Mouse (Mus musculus) testis, adult 2 months (tissue): ENCODE data around the gene Rpl21. TPM values are rescaled to one million over a fixed set of nuclear protein-coding genes. Genes with fewer than 3 reads are reported as not detected.

ENCODE experiments used
- H3K27ac ChIP-seq: fragments of 200-500 bp; 2 replicates; pipeline ENCODE4 v1.5.1; 2012; ENCODE audit warnings: low read depth, low read length; ENCODE audit not compliant: control insufficient read depth, insufficient read depth
- H3K27me3 ChIP-seq: fragments of 200-500 bp; 2 replicates; pipeline ENCODE4 v1.6.1; 2012; ENCODE audit warnings: mild to moderate bottlenecking, low read length, moderate library complexity; ENCODE audit not compliant: control insufficient read depth, insufficient read depth
- H3K36me3 ChIP-seq: fragments of 200-500 bp; 2 replicates; pipeline ENCODE4 v1.6.1; 2012; ENCODE audit warnings: mild to moderate bottlenecking, low read length; ENCODE audit not compliant: control insufficient read depth, insufficient read depth
- H3K4me1 ChIP-seq: fragments of 200-500 bp; 2 replicates; pipeline ENCODE4 v1.6.1; 2012; ENCODE audit warnings: low read length; ENCODE audit not compliant: control insufficient read depth, insufficient read depth
- H3K4me3 ChIP-seq: fragments of 200-500 bp; 2 replicates; pipeline ENCODE4 v1.5.1; 2012; ENCODE audit warnings: low read depth, mild to moderate bottlenecking, low read length, moderate library complexity, mixed read lengths; ENCODE audit not compliant: control insufficient read depth
- CTCF ChIP-seq: fragments of 200-500 bp; IDR thresholded peaks from 2 replicates; pipeline ENCODE4 v1.5.1; 2012; ENCODE audit warnings: low read depth, mild to moderate bottlenecking, inconsistent platforms, low read length, moderate library complexity; ENCODE audit not compliant: control insufficient read depth, insufficient read depth, insufficient replicate concordance
- POLR2A ChIP-seq: fragments of 200-500 bp; IDR thresholded peaks from 2 replicates; pipeline ENCODE4 v1.6.1; 2012; ENCODE audit warnings: low read depth, mild to moderate bottlenecking, inconsistent platforms, low read length, moderate library complexity; ENCODE audit not compliant: control insufficient read depth
- polyA plus RNA-seq: library from polyadenylated mRNA; depleted of rRNA; stranded (reverse); fragments of >200 nt; gene quantifications from 2 replicates; pipeline ENCODE4 v1.2.3, GENCODE M21; 2012

The Rpl21 gene
- polyA plus RNA-seq, 1 experiment, result 58.3 TPM

- peak overlapping the region; percentile 98 for H3K4me3 ChIP-seq
- peaks cover 2% of the 10 kb centered on the region for H3K4me1 ChIP-seq
- TF ChIP-seq CTCF (no peak), POLR2A (no peak)
- no peaks in the 10 kb centered on the region for H3K27me3 ChIP-seq
- peaks cover 2% of the 10 kb centered on the region for H3K36me3 ChIP-seq
- peak overlapping the region; percentile 98 for H3K27ac ChIP-seq
Measured at GRCm38 (mm10) chr5:146832435-146832768, 288 bp upstream of the Rpl21 start.

DNA sequence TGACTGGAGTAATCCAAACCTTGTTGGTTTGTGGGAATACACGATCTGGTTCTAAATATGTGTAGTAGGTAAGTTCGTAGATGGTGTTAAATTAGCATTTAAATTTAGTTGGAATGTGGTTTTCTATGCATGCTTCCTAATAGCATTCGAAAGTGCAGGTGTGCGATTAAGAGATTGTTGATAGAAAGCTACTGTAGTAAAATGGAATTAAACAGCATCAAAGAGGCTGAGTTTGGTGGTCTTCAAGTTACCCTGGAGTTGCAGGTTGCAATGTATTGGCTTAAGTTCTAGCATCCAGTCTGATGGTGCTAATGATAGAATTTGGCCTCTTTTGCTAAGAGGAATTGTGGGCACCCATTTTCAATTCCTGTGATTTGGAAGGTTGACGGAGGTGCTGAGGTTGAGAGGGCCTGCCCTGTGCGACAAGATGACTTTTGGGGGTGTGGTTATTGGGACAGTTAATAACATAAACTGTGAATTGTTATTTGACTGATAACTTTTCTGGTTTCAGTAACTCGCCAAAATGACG, 1.0 kb downstream of the Rpl21 start:
- TF ChIP-seq CTCF (no peak), POLR2A (no peak)
- H3K4me3 ChIP-seq, result peak overlapping the region; percentile 98
- peak overlapping the region; percentile 98 for H3K27ac ChIP-seq
- H3K36me3 ChIP-seq, result peaks cover 2% of the 10 kb centered on the region
- peaks cover 2% of the 10 kb centered on the region for H3K4me1 ChIP-seq
- H3K27me3 ChIP-seq, result no peaks in the 10 kb centered on the region

DNA sequence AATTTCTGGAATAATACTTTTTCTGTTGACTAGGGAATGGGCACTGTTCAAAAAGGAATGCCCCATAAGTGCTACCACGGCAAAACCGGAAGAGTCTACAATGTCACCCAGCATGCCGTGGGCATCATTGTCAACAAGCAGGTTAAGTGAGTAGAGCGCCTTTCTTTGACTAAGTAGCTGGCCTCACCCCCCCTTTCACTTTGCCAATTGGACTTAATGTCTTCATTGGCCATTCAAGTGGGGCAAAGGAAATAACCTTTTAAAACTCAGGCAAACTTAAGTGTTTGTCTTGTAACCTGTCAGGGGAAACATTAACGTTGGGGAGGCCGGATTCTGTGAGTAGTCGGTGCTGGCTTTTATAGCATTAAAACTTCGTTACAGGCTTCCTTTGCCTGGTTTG, 2.3 kb downstream of the Rpl21 start:
- H3K4me3 ChIP-seq, result no peak overlapping the region
- H3K27me3 ChIP-seq, result no peaks in the 10 kb centered on the region
- peaks cover 2% of the 10 kb centered on the region for H3K4me1 ChIP-seq
- TF ChIP-seq CTCF, result no peak
- TF ChIP-seq POLR2A, result no peak
- H3K36me3 ChIP-seq, result peaks cover 2% of the 10 kb centered on the region
- H3K27ac ChIP-seq, result no peak overlapping the region

DNA sequence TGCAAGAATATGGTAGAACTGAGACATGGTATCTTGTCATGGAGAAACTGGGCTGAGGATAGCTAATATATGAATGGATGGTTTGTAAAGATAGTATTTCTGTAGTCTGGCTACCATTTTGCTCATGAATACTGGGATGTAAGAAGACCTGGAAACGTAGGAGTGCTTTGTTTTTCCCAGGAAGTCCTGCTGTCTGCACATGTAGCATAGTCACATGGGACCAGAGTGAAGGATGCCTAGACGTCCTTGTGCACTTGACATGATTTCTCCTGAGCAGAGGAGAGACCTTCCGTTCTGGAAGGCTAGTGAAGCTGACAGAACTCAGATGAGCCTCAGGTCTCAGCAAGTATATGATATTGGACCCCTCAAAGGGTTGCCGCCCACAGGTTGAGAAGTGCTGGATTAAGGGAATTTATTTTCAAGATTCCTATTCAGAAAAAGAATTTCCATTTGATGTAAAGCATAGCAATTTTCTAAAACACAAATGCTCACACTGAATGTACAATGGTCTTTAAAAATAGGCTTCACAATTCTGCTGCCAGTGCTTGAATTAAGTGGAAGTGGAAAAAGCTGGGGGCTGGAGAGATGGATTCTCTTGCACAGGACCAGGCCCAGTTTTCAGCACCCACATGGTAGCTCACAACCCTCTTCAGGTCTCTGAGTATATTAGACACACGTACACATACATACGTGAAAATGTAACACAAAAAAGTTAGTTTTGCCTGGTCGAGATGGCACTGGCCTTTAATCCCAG, 5.5 kb downstream of the Rpl21 start:
- Histone ChIP-seq H3K27me3 (no peaks in the 10 kb centered on the region), H3K4me1 (no peaks in the 10 kb centered on the region; the same call in 1 of the 2 replicates), H3K36me3 (peaks cover 2% of the 10 kb centered on the region), H3K4me3 (no peak overlapping the region), H3K27ac (no peak overlapping the region)
- TF ChIP-seq POLR2A, result no peak

DNA sequence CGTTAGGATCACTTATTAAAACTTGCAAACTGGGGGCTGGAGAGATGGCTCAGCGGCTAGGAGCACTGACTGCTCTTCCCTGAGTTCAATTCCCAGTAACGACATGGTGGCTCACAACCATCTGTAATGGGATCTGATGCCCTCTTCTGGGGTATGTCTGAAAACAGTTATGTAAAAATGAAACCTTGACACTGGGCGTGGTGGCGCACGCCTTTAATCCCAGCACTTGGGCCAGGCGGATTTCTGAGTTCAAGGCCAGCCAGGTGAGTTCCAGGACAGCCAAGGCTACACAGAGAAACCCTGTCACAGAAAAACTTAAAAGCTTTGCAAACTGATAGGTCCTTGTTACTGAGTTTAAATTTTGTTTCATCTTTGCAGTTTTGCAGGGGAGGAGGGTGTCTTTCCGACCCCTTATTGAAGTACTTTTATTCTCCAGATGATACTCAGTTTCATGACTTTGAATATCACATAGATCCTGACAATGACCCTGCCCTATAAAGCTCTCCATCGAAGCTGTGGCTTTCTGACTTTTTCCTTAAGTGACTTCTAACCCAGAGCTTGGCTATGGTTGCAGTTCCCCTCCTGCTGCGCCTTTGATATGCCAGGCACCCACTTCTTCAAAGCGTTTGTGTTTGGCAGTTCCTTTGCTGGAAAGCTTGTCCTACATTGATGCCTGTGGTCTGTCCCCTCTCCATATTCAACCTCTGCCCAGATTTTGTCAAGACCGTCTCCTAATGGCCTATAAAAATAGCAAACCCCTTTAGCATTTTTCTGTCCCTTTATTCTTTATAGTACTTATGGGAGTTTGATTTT, 6.4 kb downstream of the Rpl21 start:
- TF ChIP-seq CTCF (no peak), POLR2A (no peak)
- peaks cover 2% of the 10 kb centered on the region for H3K36me3 ChIP-seq

DNA sequence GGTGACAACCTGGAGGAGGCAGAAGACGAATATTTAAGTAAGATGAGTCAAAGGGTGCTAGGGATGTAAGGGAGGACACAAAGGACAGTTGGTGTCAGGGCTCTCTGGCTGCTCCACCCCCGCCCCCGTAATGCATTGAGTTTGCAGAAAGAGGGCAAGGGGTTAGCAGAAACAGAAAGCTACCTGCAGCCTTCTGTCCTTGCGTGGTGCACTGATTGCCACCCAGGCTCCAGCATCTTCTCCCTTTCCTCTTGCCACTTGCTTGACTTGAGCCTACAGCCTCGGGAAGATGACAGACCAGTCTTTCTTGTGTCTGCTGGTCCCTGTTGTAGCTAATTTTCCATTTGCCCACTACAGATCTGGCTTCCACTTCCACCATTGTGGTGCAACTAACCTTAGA, 7.1 kb downstream of the Rpl21 start:
- TF ChIP-seq POLR2A (no peak), CTCF (no peak)
- H3K4me1 ChIP-seq, result peaks cover 1% of the 10 kb centered on the region; the same call in 1 of the 2 replicates
- H3K27me3 ChIP-seq, result no peaks in the 10 kb centered on the region
- H3K4me3 ChIP-seq, result no peak overlapping the region
- H3K27ac ChIP-seq, result no peak overlapping the region
- H3K36me3 ChIP-seq, result peaks cover 2% of the 10 kb centered on the region

More for the DNA sequence above, 6.4 kb downstream of the Rpl21 start:
- no peaks in the 10 kb centered on the region for H3K27me3 ChIP-seq
- H3K4me1 ChIP-seq, result no peaks in the 10 kb centered on the region
- H3K4me3 ChIP-seq, result no peak overlapping the region
- no peak overlapping the region for H3K27ac ChIP-seq

DNA sequence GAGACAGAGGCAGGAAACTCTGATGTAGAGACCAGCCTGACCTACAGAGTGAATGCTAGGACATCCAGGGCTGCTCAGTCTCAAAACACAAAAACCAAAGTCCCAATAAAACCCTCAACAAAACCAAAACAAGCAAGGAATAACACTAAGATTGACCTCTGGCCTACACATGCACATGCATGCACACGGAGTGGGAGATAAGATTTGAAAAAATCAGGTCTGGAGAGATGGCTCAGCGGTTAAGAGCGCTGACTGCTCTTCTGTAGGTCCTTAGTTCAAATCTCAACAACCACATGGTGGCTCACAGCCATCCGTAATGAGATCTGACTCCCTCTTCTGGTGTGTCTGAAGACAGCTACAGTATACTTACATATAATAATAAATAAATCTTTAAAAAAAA, 7.7 kb downstream of the Rpl21 start:
- no peak overlapping the region for H3K27ac ChIP-seq
- no peak overlapping the region for H3K4me3 ChIP-seq
- peaks cover 4% of the 10 kb centered on the region; the same call in 1 of the 2 replicates for H3K4me1 ChIP-seq
- H3K36me3 ChIP-seq, result peaks cover 2% of the 10 kb centered on the region
- no peaks in the 10 kb centered on the region for H3K27me3 ChIP-seq
- TF ChIP-seq POLR2A, result no peak
- no peak for TF ChIP-seq CTCF
